Mouse (Mus musculus): ENCODE measurements around the gene Tsnaxip1. TPM values are rescaled to one million over a fixed set of nuclear protein-coding genes. Genes with fewer than 3 reads are reported as not detected.

The Tsnaxip1 gene
- polyA plus RNA-seq, 1 experiment from 2014 or later = 0.07 TPM

GRCm38 (mm10) chr8:105892432-105892831, 64.9 kb downstream of the Tsnaxip1 start:
- ATAC-seq (replicated peaks; ENCODE audit: insufficient number of reproducible peaks, low FRiP score, low TSS enrichment) = no peak
- no peaks in the 10 kb centered on the region for H3K4me1 ChIP-seq (ENCODE audit: control insufficient read depth, insufficient read depth, low read length)
- 86% methylated on average over 6 of the region's 6 CpGs for WGBS (ENCODE audit: insufficient replicate concordance)
- H3K27me3 ChIP-seq (ENCODE audit: control insufficient read depth, insufficient read depth, low read length) = no peaks in the 10 kb centered on the region
- H3K9ac ChIP-seq (ENCODE audit: low read depth, low read length) = no peak overlapping the region
- no peak overlapping the region; the same call in 1 of the 2 replicates for H3K27ac ChIP-seq (ENCODE audit: low read depth, low read length)
- no peak overlapping the region for H3K4me2 ChIP-seq
- H3K9me3 ChIP-seq (replicated peaks; ENCODE audit: control insufficient read depth, low read length) = no peaks in the 10 kb centered on the region
- H3K36me3 ChIP-seq (ENCODE audit: control insufficient read depth, insufficient read depth, low read length) = peaks cover 35% of the 10 kb centered on the region
- no peak overlapping the region for H3K4me3 ChIP-seq (ENCODE audit: low read depth, low read length)

- H3K9ac ChIP-seq (ENCODE audit: low read depth, low read length) = no peak within 1 kb of the TSS
- no peak within 1 kb of the TSS; the same call in 1 of the 2 replicates for H3K4me2 ChIP-seq
- no peaks in the 10 kb centered on the region for H3K9me3 ChIP-seq (replicated peaks; ENCODE audit: control insufficient read depth, low read length)
- peaks cover 27% of the 10 kb centered on the region for H3K36me3 ChIP-seq (ENCODE audit: control insufficient read depth, insufficient read depth, low read length)
- peak; percentile 56 for ATAC-seq (replicated peaks; ENCODE audit: insufficient number of reproducible peaks, low FRiP score, low TSS enrichment)
- H3K27ac ChIP-seq (ENCODE audit: low read depth, low read length) = no peak within 1 kb of the TSS; the same call in 1 of the 2 replicates
- H3K4me1 ChIP-seq (ENCODE audit: control insufficient read depth, insufficient read depth, low read length) = no peaks in the 10 kb centered on the region
- H3K4me3 ChIP-seq (ENCODE audit: low read depth, low read length) = no peak within 1 kb of the TSS
- WGBS (ENCODE audit: insufficient replicate concordance) = 12% methylated on average over 11 of the region's 11 CpGs
- H3K27me3 ChIP-seq (ENCODE audit: control insufficient read depth, insufficient read depth, low read length) = no peaks in the 10 kb centered on the region
Measured at GRCm38 (mm10) chr8:105893339-105893738, 65.8 kb downstream of the Tsnaxip1 start, which contains the start of gene Nrn1l. TSS of gene Nrn1l (plus strand) at chr8:105893567.

Other genes with a start within 250 kb of the Tsnaxip1 start
- 23.6 and 27.9 TPM in 2 replicates for gene Ripor1, start 222.5 kb upstream of the Tsnaxip1 start, polyA plus RNA-seq (2014; fragmentation: Nextera tagmentation; extraction: Ambion mirVana)
- 53.9 and 66.3 TPM in 2 replicates for gene Ctcf, start 191.2 kb upstream of the Tsnaxip1 start, polyA plus RNA-seq (2014; fragmentation: Nextera tagmentation; extraction: Ambion mirVana)
- gene Agrp, start 190.3 kb upstream of the Tsnaxip1 start, polyA plus RNA-seq (2014; fragmentation: Nextera tagmentation; extraction: Ambion mirVana) = 0.50 and 0.84 TPM in 2 replicates
- gene Carmil2, start 141.5 kb upstream of the Tsnaxip1 start, polyA plus RNA-seq (2014; fragmentation: Nextera tagmentation; extraction: Ambion mirVana) = 0.27 and 0.46 TPM in 2 replicates
- gene Acd, start 126.6 kb upstream of the Tsnaxip1 start, polyA plus RNA-seq (2014; fragmentation: Nextera tagmentation; extraction: Ambion mirVana) = 39.3 and 41.5 TPM in 2 replicates
- gene Pard6a, start 126.6 kb upstream of the Tsnaxip1 start, polyA plus RNA-seq (2014; fragmentation: Nextera tagmentation; extraction: Ambion mirVana) = 10.9 and 14.2 TPM in 2 replicates
- gene 4933405L10Rik, start 120.1 kb upstream of the Tsnaxip1 start, polyA plus RNA-seq (2014; fragmentation: Nextera tagmentation; extraction: Ambion mirVana) = 0.13 TPM in 1 of 2 replicates, not detected in the other
- 13.3 and 16.9 TPM in 2 replicates for gene Enkd1, start 119.5 kb upstream of the Tsnaxip1 start, polyA plus RNA-seq (2014; fragmentation: Nextera tagmentation; extraction: Ambion mirVana)
- 8.0 and 10.9 TPM in 2 replicates for gene Gfod2, start 69.1 kb upstream of the Tsnaxip1 start, polyA plus RNA-seq (2014; fragmentation: Nextera tagmentation; extraction: Ambion mirVana)
- 11.4 and 14.3 TPM in 2 replicates for gene Ranbp10, start 381 bp upstream of the Tsnaxip1 start, polyA plus RNA-seq (2014; fragmentation: Nextera tagmentation; extraction: Ambion mirVana)
- 45.7 and 47.9 TPM in 2 replicates for gene Cenpt, start 25.5 kb downstream of the Tsnaxip1 start, polyA plus RNA-seq (2014; fragmentation: Nextera tagmentation; extraction: Ambion mirVana)
- 47.2 and 49.8 TPM in 2 replicates for gene Thap11, start 27.4 kb downstream of the Tsnaxip1 start, polyA plus RNA-seq (2014; fragmentation: Nextera tagmentation; extraction: Ambion mirVana)
- gene Nutf2, start 32.8 kb downstream of the Tsnaxip1 start, polyA plus RNA-seq (2014; fragmentation: Nextera tagmentation; extraction: Ambion mirVana) = 231 and 265 TPM in 2 replicates
- gene Edc4, start 53.1 kb downstream of the Tsnaxip1 start, polyA plus RNA-seq (2014; fragmentation: Nextera tagmentation; extraction: Ambion mirVana) = 22.2 and 29.7 TPM in 2 replicates
- 0.39 TPM in 1 of 2 replicates, not detected in the other for gene Nrn1l, start 65.8 kb downstream of the Tsnaxip1 start, polyA plus RNA-seq (2014; fragmentation: Nextera tagmentation; extraction: Ambion mirVana)
- 14.7 and 17.4 TPM in 2 replicates for gene Pskh1, start 72.7 kb downstream of the Tsnaxip1 start, polyA plus RNA-seq (2014; fragmentation: Nextera tagmentation; extraction: Ambion mirVana)
- gene Ctrl, start 106.1 kb downstream of the Tsnaxip1 start, polyA plus RNA-seq (2014; fragmentation: Nextera tagmentation; extraction: Ambion mirVana) = 1.1 and 1.3 TPM in 2 replicates
- gene Psmb10, start 110.7 kb downstream of the Tsnaxip1 start, polyA plus RNA-seq (2014; fragmentation: Nextera tagmentation; extraction: Ambion mirVana) = 50.8 and 60.0 TPM in 2 replicates
- 0.70 and 2.6 TPM in 2 replicates for gene Lcat, start 115.7 kb downstream of the Tsnaxip1 start, polyA plus RNA-seq (2014; fragmentation: Nextera tagmentation; extraction: Ambion mirVana)
- 28.6 and 39.9 TPM in 2 replicates for gene Slc12a4, start 138.4 kb downstream of the Tsnaxip1 start, polyA plus RNA-seq (2014; fragmentation: Nextera tagmentation; extraction: Ambion mirVana)
- gene Dpep3, start 151.7 kb downstream of the Tsnaxip1 start, polyA plus RNA-seq (2014; fragmentation: Nextera tagmentation; extraction: Ambion mirVana) = not detected in 2 replicates
- 17.4 and 18.8 TPM in 2 replicates for gene Dus2, start 163.6 kb downstream of the Tsnaxip1 start, polyA plus RNA-seq (2014; fragmentation: Nextera tagmentation; extraction: Ambion mirVana)
- gene Dpep2nb, start 178.2 kb downstream of the Tsnaxip1 start, polyA plus RNA-seq (2014; fragmentation: Nextera tagmentation; extraction: Ambion mirVana) = 0.33 TPM in 1 of 2 replicates, not detected in the other
- gene Ddx28, start 184.2 kb downstream of the Tsnaxip1 start, polyA plus RNA-seq (2014; fragmentation: Nextera tagmentation; extraction: Ambion mirVana) = 13.4 and 15.2 TPM in 2 replicates
- gene Nfatc3, start 231.1 kb downstream of the Tsnaxip1 start, polyA plus RNA-seq (2014; fragmentation: Nextera tagmentation; extraction: Ambion mirVana) = 4.4 and 6.0 TPM in 2 replicates